Mouse (Mus musculus) forebrain, embryonic 14.5 days (tissue): ENCODE results near the gene Gapt. TPM values are rescaled to one million over a fixed set of nuclear protein-coding genes. Genes with fewer than 3 reads are reported as not detected.
"Not testable (repeated sequence)": the region's sequence is repeated elsewhere in the genome, so short reads cannot be mapped to it uniquely, and the experiment has no call there.

ENCODE experiments used
- ATAC-seq: fragments of 200-750 bp; cut with Nextera tagmentation; 2 replicates; pipeline ENCODE4 v1.8.0; 2017; ENCODE audit warnings: mild to moderate bottlenecking, moderate library complexity
- DNase-seq: peaks from one replicate; pipeline ENCODE4 v3.0.0-alpha.2; 2015; ENCODE audit warnings: low spot score
- H3K27ac ChIP-seq: fragments of 300-500 bp; sonication (generic); 2 replicates; pipeline ENCODE4 v1.5.1; 2014; ENCODE audit warnings: low read depth, mild to moderate bottlenecking, control low read depth, low read length, moderate library complexity
- H3K27me3 ChIP-seq: fragments of 300-500 bp; sonication (generic); replicated peaks from 2 replicates; pipeline ENCODE4 v1.6.1; 2014; ENCODE audit warnings: low read length, control low read depth, mixed read lengths; ENCODE audit not compliant: control insufficient read depth, insufficient read depth
- H3K36me3 ChIP-seq: fragments of 300-500 bp; sonication (generic); 2 replicates; pipeline ENCODE4 v1.6.1; 2014; ENCODE audit warnings: low read length, control low read depth; ENCODE audit not compliant: control insufficient read depth, insufficient read depth
- H3K4me1 ChIP-seq: fragments of 300-500 bp; sonication (generic); 2 replicates; pipeline ENCODE4 v1.6.1; 2014; ENCODE audit warnings: antibody characterized with exemption, low read length, control low read depth; ENCODE audit not compliant: control insufficient read depth, insufficient read depth
- H3K4me2 ChIP-seq: fragments of 300-500 bp; sonication (generic); 2 replicates; pipeline ENCODE4 v1.6.1; 2014; ENCODE audit warnings: mild to moderate bottlenecking, control low read depth, low read length
- H3K4me3 ChIP-seq: fragments of 300-500 bp; sonication (generic); 2 replicates; pipeline ENCODE4 v1.5.1; 2014; ENCODE audit warnings: low read depth, low read length, control low read depth
- H3K9ac ChIP-seq: fragments of 300-500 bp; sonication (generic); 2 replicates; pipeline ENCODE4 v1.6.1; 2014; ENCODE audit warnings: mild to moderate bottlenecking, low read length, control low read depth, moderate library complexity
- H3K9me3 ChIP-seq: fragments of 300-500 bp; sonication (generic); replicated peaks from 2 replicates; pipeline ENCODE4 v1.6.1; 2016; ENCODE audit warnings: low read length, control low read depth, mixed read lengths; ENCODE audit not compliant: control insufficient read depth
- WGBS: fragments of 180-500 bp; shearing (Covaris S2); extraction: QIAGEN DNeasy Blood & Tissue Kit; methylation state at CpG from one replicate; pipeline ENCODE4 v1.1.7; 2014; 5-methylcytosine and 5-hydroxymethylcytosine counted together
- polyA plus RNA-seq: library from polyadenylated mRNA; unstranded; fragments of >200 nt; fragmentation: Nextera tagmentation; extraction: Ambion mirVana; gene quantifications from 2 replicates; pipeline ENCODE4 v1.2.1, GENCODE M21; 2014

Gene Gapt
- polyA plus RNA-seq, result not detected in 2 replicates

- H3K9ac ChIP-seq, result no peak within 1 kb of the TSS
- DNase-seq (no peak), ATAC-seq (no peak)
- H3K4me2 ChIP-seq, result no peak within 1 kb of the TSS
- 96% methylated on average over 2 of the region's 2 CpGs for WGBS
- no peak within 1 kb of the TSS for H3K4me3 ChIP-seq
- H3K4me1 ChIP-seq, result no peaks in the 10 kb centered on the region
- no peaks in the 10 kb centered on the region for H3K9me3 ChIP-seq
- no peak within 1 kb of the TSS for H3K27ac ChIP-seq
- H3K36me3 ChIP-seq, result no peaks in the 10 kb centered on the region
- no peaks in the 10 kb centered on the region for H3K27me3 ChIP-seq
Measured at GRCm38 (mm10) chr13:110356941-110357340, at the start of gene Gapt. TSS of gene Gapt (minus strand) at chr13:110357199.

DNA sequence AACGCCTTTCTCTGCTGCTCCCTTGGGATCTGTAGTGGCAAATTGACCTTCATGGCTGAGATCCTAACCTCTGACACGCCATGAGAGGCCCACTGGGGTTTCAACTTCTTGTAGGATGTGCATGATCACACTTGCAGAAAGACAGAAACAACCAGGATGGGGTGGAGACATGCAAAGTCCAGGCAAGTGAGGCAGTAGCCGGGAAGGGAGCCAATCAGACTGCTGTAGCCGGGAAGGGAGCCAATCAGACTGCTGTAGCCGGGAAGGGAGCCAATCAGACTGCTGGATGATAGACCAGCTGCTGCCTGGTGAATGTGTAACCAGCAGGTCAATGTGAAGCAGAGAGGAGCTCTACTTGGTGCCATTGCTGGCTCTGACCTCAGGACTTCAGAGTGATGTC, 49.2 kb upstream of the Gapt start:
- WGBS, result 82% methylated on average over 5 of the region's 5 CpGs
- Histone ChIP-seq H3K36me3 (0 out of 2 replicates have a peak, but pooled peaks cover under 1% of the 10 kb centered on the region), H3K9ac (no peak overlapping the region), H3K4me3 (no peak overlapping the region), H3K27ac (no peak overlapping the region), H3K9me3 (no peaks in the 10 kb centered on the region), H3K4me1 (no peaks in the 10 kb centered on the region), H3K27me3 (no peaks in the 10 kb centered on the region), H3K4me2 (no peak overlapping the region)
- DNase-seq (no peak), ATAC-seq (peak; percentile 60; the same call in 1 of the 2 replicates)

DNA sequence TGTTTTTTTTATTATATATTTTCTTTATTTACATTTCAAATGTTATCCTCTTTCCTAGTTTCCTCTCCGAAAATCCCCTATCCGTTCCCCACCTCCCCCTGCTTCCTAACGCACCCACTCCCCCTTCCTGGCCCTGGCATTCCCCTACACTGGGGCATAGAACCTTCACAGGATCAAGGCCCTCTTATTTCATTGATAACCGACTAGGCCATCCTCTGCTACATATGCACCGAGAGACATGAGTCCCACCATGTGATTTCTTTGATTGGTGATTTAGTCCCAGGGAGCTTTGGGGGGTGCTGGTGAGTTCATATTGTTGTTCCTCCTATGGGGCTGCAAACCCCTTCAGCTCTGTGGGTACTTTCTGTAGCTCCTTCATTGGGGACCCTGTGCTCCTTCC, 47.7 kb upstream of the Gapt start:
- not testable (repeated sequence) for H3K27me3 ChIP-seq, H3K27ac ChIP-seq, H3K4me1 ChIP-seq, DNase-seq, H3K4me2 ChIP-seq, H3K9ac ChIP-seq, H3K9me3 ChIP-seq, ATAC-seq, H3K4me3 ChIP-seq
- 95% methylated on average over 5 of the region's 5 CpGs for WGBS
- H3K36me3 ChIP-seq, result peaks cover 14% of the 10 kb centered on the region

- H3K4me2 ChIP-seq, result no peak overlapping the region
- ATAC-seq (no peak), DNase-seq (no peak)
- H3K36me3 ChIP-seq, result peaks cover 20% of the 10 kb centered on the region
- no peaks in the 10 kb centered on the region for H3K27me3 ChIP-seq
- WGBS, result 69% methylated on average over 8 of the region's 8 CpGs
- no peak overlapping the region for H3K4me3 ChIP-seq
- H3K9me3 ChIP-seq, result no peaks in the 10 kb centered on the region
- H3K27ac ChIP-seq, result no peak overlapping the region
- H3K9ac ChIP-seq, result no peak overlapping the region
- no peaks in the 10 kb centered on the region for H3K4me1 ChIP-seq
Measured at GRCm38 (mm10) chr13:110404059-110404458, 47.1 kb upstream of the Gapt start.

DNA sequence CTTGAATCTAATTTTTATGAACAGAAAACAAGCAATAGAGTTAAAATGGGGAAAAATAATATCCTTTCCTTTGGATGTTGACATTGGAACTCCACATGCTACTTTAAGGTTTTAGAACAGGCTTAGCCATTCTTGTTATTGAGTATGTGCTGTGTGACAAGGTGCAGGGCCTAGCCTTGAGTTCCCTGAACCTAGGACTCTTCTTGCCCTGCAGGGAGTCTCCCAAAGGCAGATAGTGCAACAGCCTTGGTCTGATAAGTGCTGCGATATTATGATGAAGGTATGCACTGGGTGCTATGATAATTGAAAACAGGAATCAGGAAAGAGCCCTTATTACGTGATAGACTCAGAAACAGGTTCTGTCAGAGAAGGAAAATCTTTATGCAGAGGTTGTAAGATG, 44.9 kb upstream of the Gapt start:
- DNase-seq, result no peak
- Histone ChIP-seq H3K36me3 (peaks cover 36% of the 10 kb centered on the region), H3K27ac (no peak overlapping the region), H3K9me3 (no peaks in the 10 kb centered on the region), H3K4me3 (no peak overlapping the region), H3K9ac (no peak overlapping the region), H3K4me2 (no peak overlapping the region), H3K27me3 (no peaks in the 10 kb centered on the region), H3K4me1 (no peaks in the 10 kb centered on the region)
- ATAC-seq, result no peak
- 88% methylated on average over 2 of the region's 2 CpGs for WGBS

- Histone ChIP-seq H3K4me1 (no peaks in the 10 kb centered on the region), H3K9ac (no peak overlapping the region), H3K27ac (no peak overlapping the region), H3K4me3 (no peak overlapping the region), H3K9me3 (no peaks in the 10 kb centered on the region), H3K4me2 (no peak overlapping the region), H3K27me3 (no peaks in the 10 kb centered on the region), H3K36me3 (peaks cover 36% of the 10 kb centered on the region)
- ATAC-seq (no peak), DNase-seq (no peak)
- 83% methylated on average over 3 of the region's 3 CpGs for WGBS
Measured at GRCm38 (mm10) chr13:110401443-110401842, 44.4 kb upstream of the Gapt start.

DNA sequence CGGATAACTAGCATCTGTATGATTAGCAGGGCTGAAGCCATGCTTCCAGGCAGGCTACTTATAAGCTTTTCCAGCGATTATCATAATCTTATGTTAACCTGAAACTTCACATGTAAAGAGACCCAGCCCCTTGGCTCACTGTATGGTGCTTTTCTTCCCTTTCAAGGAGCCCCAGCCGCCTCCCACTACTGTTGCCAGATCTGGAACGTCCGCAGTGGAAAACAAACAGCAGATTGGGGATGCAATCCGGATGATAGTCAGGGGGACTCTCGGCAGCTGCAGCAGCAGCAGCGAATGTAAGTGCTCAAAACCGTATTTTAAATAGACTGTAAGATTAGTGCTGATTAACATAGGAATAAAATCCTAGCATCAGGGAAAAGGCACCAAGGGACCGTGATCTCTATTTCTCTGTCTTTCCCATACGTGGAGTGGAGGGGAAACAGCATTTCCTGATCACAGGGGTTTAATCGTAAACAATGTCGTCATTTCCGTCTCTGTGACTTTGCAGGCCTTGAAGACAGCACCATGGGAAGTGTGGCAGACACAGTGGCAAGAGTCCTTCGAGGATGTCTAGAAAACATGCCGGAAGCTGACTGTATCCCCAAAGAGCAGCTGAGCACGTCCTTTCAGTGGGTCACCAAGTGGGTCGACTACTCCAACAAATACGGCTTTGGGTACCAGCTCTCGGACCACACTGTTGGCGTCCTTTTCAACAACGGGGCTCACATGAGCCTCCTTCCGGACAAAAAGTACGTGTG, 41.7 kb upstream of the Gapt start:
- Histone ChIP-seq H3K4me1 (no peaks in the 10 kb centered on the region), H3K9me3 (no peaks in the 10 kb centered on the region), H3K27ac (no peak overlapping the region), H3K4me2 (peak overlapping the region; percentile 0), H3K27me3 (no peaks in the 10 kb centered on the region), H3K9ac (no peak overlapping the region), H3K36me3 (peaks cover 36% of the 10 kb centered on the region), H3K4me3 (peak overlapping the region; percentile 6; the same call in 1 of the 2 replicates)
- no peak for ATAC-seq
- no peak for DNase-seq
- 78% methylated on average over 24 of the region's 24 CpGs for WGBS

DNA sequence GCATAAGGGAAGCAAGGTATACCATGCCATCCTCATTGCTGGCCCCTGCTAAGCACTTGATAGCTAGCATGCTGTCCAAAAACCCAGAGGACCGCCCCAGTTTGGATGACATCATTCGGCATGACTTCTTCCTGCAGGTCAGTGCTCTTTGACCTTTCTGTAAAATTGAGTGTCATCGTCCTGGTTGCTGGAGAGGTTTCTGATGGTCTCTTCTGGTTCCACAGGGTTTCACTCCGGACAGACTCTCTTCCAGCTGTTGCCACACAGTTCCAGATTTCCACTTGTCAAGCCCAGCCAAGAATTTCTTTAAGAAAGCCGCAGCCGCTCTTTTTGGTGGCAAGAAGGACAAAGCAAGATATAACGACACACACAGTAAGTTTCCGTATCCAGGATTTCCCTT, 40.8 kb upstream of the Gapt start:
- H3K4me3 ChIP-seq, result no peak overlapping the region
- H3K9ac ChIP-seq, result no peak overlapping the region
- no peaks in the 10 kb centered on the region for H3K4me1 ChIP-seq
- H3K9me3 ChIP-seq, result no peaks in the 10 kb centered on the region
- 92% methylated on average over 8 of the region's 8 CpGs for WGBS
- no peaks in the 10 kb centered on the region for H3K27me3 ChIP-seq
- DNase-seq (no peak), ATAC-seq (no peak)
- peaks cover 36% of the 10 kb centered on the region for H3K36me3 ChIP-seq
- H3K4me2 ChIP-seq, result peak overlapping the region; percentile 0; the same call in 1 of the 2 replicates
- H3K27ac ChIP-seq, result no peak overlapping the region

GRCm38 (mm10) chr13:110395916-110396685, 39.1 kb upstream of the Gapt start:
- Histone ChIP-seq H3K4me3 (peak overlapping the region; percentile 69), H3K27me3 (no peaks in the 10 kb centered on the region)

More at GRCm38 (mm10) chr13:110395916-110396685, 39.1 kb upstream of the Gapt start:
- peak; percentile 52 for DNase-seq
- H3K4me1 ChIP-seq, result no peaks in the 10 kb centered on the region
- H3K9ac ChIP-seq, result peak overlapping the region; percentile 75
- no peak for ATAC-seq
- H3K9me3 ChIP-seq, result no peaks in the 10 kb centered on the region
- 35% methylated on average over 21 of the region's 21 CpGs for WGBS
- peak overlapping the region; percentile 85 for H3K27ac ChIP-seq
- H3K4me2 ChIP-seq, result peak overlapping the region; percentile 98
- H3K36me3 ChIP-seq, result peaks cover 35% of the 10 kb centered on the region
